Mouse (Mus musculus): ENCODE measurements at regions not wholly inside any gene's neighbourhood (a gene's known extent, or its start where the extent isn't known, plus 50 kb on each side); places are given as distances from the start of the nearest gene placed in this dataset.

DNA sequence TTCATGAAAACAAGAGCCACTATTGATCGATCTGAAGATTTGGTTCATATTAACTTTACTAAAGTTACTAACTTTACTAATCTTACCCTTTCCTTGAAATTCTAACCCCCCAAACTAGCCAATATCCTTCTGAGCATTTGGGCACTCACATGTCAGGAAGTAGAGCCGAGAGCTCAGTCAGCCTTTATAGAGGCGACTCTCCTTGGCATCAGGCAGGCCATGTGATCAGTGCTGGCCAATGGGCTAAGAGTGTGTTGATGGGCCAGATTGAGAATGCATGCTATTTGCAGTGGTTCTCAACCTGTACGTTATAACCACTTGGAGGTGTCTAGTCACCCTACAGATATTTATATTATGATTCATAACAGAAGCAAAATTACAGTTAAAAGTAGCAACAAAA lies 69.6 kb upstream of the Slc35b4 start:
- Histone ChIP-seq H3K4me1 (replicated peaks; ENCODE audit: control insufficient read depth, insufficient read depth, low read length) (no peaks in the 10 kb centered on the region), H3K9ac (ENCODE audit: low read depth, low read length) (no peak overlapping the region), H3K4me2 (no peak overlapping the region), H3K9me3 (ENCODE audit: control insufficient read depth, low read length) (no peaks in the 10 kb centered on the region), H3K4me3 (ENCODE audit: low read depth, low read length) (no peak overlapping the region), H3K27me3 (replicated peaks; ENCODE audit: control insufficient read depth, insufficient read depth, low read length) (no peaks in the 10 kb centered on the region), H3K36me3 (ENCODE audit: control insufficient read depth, insufficient read depth, low read length) (no peaks in the 10 kb centered on the region), H3K27ac (ENCODE audit: low read depth, low read length) (no peak overlapping the region)
- DNase-seq (ENCODE audit: low spot score): no peak
- ATAC-seq (replicated peaks; ENCODE audit: low FRiP score): no peak
- WGBS: 68% methylated on average over 4 of the region's 4 CpGs

GRCm38 (mm10) chr6:34243001-34243400 lies 66.1 kb upstream of the Slc35b4 start:
- H3K4me1 ChIP-seq (replicated peaks; ENCODE audit: control insufficient read depth, insufficient read depth, low read length): no peaks in the 10 kb centered on the region
- H3K9ac ChIP-seq (ENCODE audit: low read depth, low read length): no peak overlapping the region
- H3K36me3 ChIP-seq (ENCODE audit: control insufficient read depth, insufficient read depth, low read length): no peaks in the 10 kb centered on the region
- no peaks in the 10 kb centered on the region for H3K9me3 ChIP-seq (ENCODE audit: control insufficient read depth, low read length)
- no peak overlapping the region for H3K4me3 ChIP-seq (ENCODE audit: low read depth, low read length)
- H3K27ac ChIP-seq (ENCODE audit: low read depth, low read length): no peak overlapping the region
- DNase-seq (ENCODE audit: low spot score): no peak
- H3K27me3 ChIP-seq (replicated peaks; ENCODE audit: control insufficient read depth, insufficient read depth, low read length): no peaks in the 10 kb centered on the region
- H3K4me2 ChIP-seq: no peak overlapping the region
- ATAC-seq (replicated peaks; ENCODE audit: low FRiP score): no peak
- WGBS: 79% methylated on average over 3 of the region's 3 CpGs

GRCm38 (mm10) chr6:34242486-34242885 lies 65.6 kb upstream of the Slc35b4 start:
- no peak for DNase-seq (ENCODE audit: low spot score)
- peak overlapping the region; percentile 10 for H3K4me2 ChIP-seq
- no peaks in the 10 kb centered on the region for H3K9me3 ChIP-seq (ENCODE audit: control insufficient read depth, low read length)

GRCm38 (mm10) chr6:34235132-34235531 lies 58.2 kb upstream of the Slc35b4 start:
- no peak overlapping the region for H3K27ac ChIP-seq (ENCODE audit: low read depth, low read length)
- H3K4me2 ChIP-seq: no peak overlapping the region
- WGBS: 81% methylated on average over 10 of the region's 10 CpGs
- H3K4me1 ChIP-seq (replicated peaks; ENCODE audit: control insufficient read depth, insufficient read depth, low read length): no peaks in the 10 kb centered on the region
- H3K36me3 ChIP-seq (ENCODE audit: control insufficient read depth, insufficient read depth, low read length): no peaks in the 10 kb centered on the region
- no peak for DNase-seq (ENCODE audit: low spot score)
- no peak overlapping the region for H3K4me3 ChIP-seq (ENCODE audit: low read depth, low read length)
- no peak overlapping the region for H3K9ac ChIP-seq (ENCODE audit: low read depth, low read length)
- no peaks in the 10 kb centered on the region for H3K27me3 ChIP-seq (replicated peaks; ENCODE audit: control insufficient read depth, insufficient read depth, low read length)
- ATAC-seq (replicated peaks; ENCODE audit: low FRiP score): no peak
- no peaks in the 10 kb centered on the region for H3K9me3 ChIP-seq (ENCODE audit: control insufficient read depth, low read length)

More at GRCm38 (mm10) chr6:34242486-34242885, 65.6 kb upstream of the Slc35b4 start:
- Histone ChIP-seq H3K4me1 (replicated peaks; ENCODE audit: control insufficient read depth, insufficient read depth, low read length) (no peaks in the 10 kb centered on the region), H3K9ac (ENCODE audit: low read depth, low read length) (no peak overlapping the region), H3K4me3 (ENCODE audit: low read depth, low read length) (no peak overlapping the region), H3K27me3 (replicated peaks; ENCODE audit: control insufficient read depth, insufficient read depth, low read length) (no peaks in the 10 kb centered on the region), H3K27ac (ENCODE audit: low read depth, low read length) (no peak overlapping the region), H3K36me3 (ENCODE audit: control insufficient read depth, insufficient read depth, low read length) (no peaks in the 10 kb centered on the region)
- WGBS: 23% methylated on average over 9 of the region's 9 CpGs
- ATAC-seq (replicated peaks; ENCODE audit: low FRiP score): no peak

DNA sequence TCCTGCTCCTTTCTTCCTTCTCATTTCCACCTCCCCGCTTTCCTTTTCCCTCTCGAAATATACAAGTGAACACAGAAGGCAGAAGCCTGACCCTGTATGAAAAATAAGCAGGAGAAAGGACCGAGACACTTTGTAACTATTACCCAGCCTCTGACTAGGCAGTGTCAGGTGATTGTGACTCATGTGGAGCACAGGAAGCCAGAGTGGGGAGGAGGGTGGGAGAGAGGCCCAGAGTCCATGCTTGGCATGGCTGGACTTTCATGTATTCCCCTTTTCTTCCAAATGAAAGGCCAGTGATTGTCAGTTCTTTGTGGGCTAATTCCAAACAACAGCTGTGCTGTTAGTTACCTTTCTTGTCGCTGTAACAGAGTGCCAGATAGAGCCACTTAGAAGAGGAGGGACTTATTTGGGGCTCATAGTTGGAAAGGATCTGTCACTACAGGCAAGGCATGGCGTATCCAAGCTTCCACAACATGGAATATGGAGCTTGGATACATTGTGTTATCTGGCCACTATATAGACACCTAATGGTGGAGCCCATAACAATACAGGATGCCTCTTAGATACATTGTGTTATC lies 57.6 kb upstream of the Slc35b4 start:
- H3K27me3 ChIP-seq (replicated peaks; ENCODE audit: control insufficient read depth, insufficient read depth, low read length): no peaks in the 10 kb centered on the region
- H3K4me3 ChIP-seq (ENCODE audit: low read depth, low read length): no peak overlapping the region
- ATAC-seq (replicated peaks; ENCODE audit: low FRiP score) (no peak), DNase-seq (ENCODE audit: low spot score) (no peak)
- no peak overlapping the region for H3K9ac ChIP-seq (ENCODE audit: low read depth, low read length)
- no peaks in the 10 kb centered on the region for H3K36me3 ChIP-seq (ENCODE audit: control insufficient read depth, insufficient read depth, low read length)
- no peaks in the 10 kb centered on the region for H3K4me1 ChIP-seq (replicated peaks; ENCODE audit: control insufficient read depth, insufficient read depth, low read length)
- WGBS: 69% methylated on average over 5 of the region's 5 CpGs
- no peak overlapping the region for H3K27ac ChIP-seq (ENCODE audit: low read depth, low read length)
- no peaks in the 10 kb centered on the region for H3K9me3 ChIP-seq (ENCODE audit: control insufficient read depth, low read length)
- no peak overlapping the region for H3K4me2 ChIP-seq

GRCm38 (mm10) chr6:34230768-34231381 lies 54.0 kb upstream of the Slc35b4 start:
- H3K27me3 ChIP-seq (replicated peaks; ENCODE audit: control insufficient read depth, insufficient read depth, low read length): no peaks in the 10 kb centered on the region
- no peak overlapping the region for H3K9ac ChIP-seq (ENCODE audit: low read depth, low read length)
- H3K4me1 ChIP-seq (replicated peaks; ENCODE audit: control insufficient read depth, insufficient read depth, low read length): no peaks in the 10 kb centered on the region
- 31% methylated on average over 13 of the region's 13 CpGs for WGBS
- ATAC-seq (replicated peaks; ENCODE audit: low FRiP score) (no peak), DNase-seq (ENCODE audit: low spot score) (no peak)
- no peaks in the 10 kb centered on the region for H3K36me3 ChIP-seq (ENCODE audit: control insufficient read depth, insufficient read depth, low read length)
- H3K27ac ChIP-seq (ENCODE audit: low read depth, low read length): no peak overlapping the region
- no peaks in the 10 kb centered on the region for H3K9me3 ChIP-seq (ENCODE audit: control insufficient read depth, low read length)
- H3K4me3 ChIP-seq (ENCODE audit: low read depth, low read length): no peak overlapping the region
- no peak overlapping the region for H3K4me2 ChIP-seq

GRCm38 (mm10) chr6:34227131-34227530 lies 50.2 kb upstream of the Slc35b4 start:
- Histone ChIP-seq H3K4me2 (no peak overlapping the region), H3K36me3 (ENCODE audit: control insufficient read depth, insufficient read depth, low read length) (no peaks in the 10 kb centered on the region), H3K9ac (ENCODE audit: low read depth, low read length) (no peak overlapping the region), H3K27ac (ENCODE audit: low read depth, low read length) (no peak overlapping the region), H3K4me3 (ENCODE audit: low read depth, low read length) (no peak overlapping the region), H3K4me1 (replicated peaks; ENCODE audit: control insufficient read depth, insufficient read depth, low read length) (no peaks in the 10 kb centered on the region), H3K9me3 (ENCODE audit: control insufficient read depth, low read length) (no peaks in the 10 kb centered on the region), H3K27me3 (replicated peaks; ENCODE audit: control insufficient read depth, insufficient read depth, low read length) (no peaks in the 10 kb centered on the region)
- 76% methylated on average over 4 of the region's 4 CpGs for WGBS
- DNase-seq (ENCODE audit: low spot score) (no peak), ATAC-seq (replicated peaks; ENCODE audit: low FRiP score) (no peak)
